Mouse (Mus musculus): Measurements from ENCODE around the gene Retsat. TPM values are rescaled to one million over a fixed set of nuclear protein-coding genes. Genes with fewer than 3 reads are reported as not detected.

Gene Retsat
- polyA plus RNA-seq, 1 experiment from 2014 or later: 25.2 TPM

GRCm38 (mm10) chr6:72641218-72641954 lies 43.1 kb downstream of the Retsat start:
- Histone ChIP-seq H3K4me2 (ENCODE audit: low read length) (no peak overlapping the region), H3K9me3 (ENCODE audit: control insufficient read depth, low read length) (no peaks in the 10 kb centered on the region), H3K9ac (ENCODE audit: low read length) (no peak overlapping the region), H3K27ac (replicated peaks in 1 of 2; ENCODE audit: control insufficient read depth in 1 of 2, insufficient read depth in 1 of 2, low read depth in 2 of 2, low read length in 2 of 2) (no peak overlapping the region), H3K36me3 (ENCODE audit: control insufficient read depth, insufficient read depth, low read length) (no peaks in the 10 kb centered on the region), H3K27me3 (ENCODE audit: control insufficient read depth, insufficient read depth, low read length) (no peaks in the 10 kb centered on the region), H3K4me3 (ENCODE audit: control insufficient read depth in 1 of 2, insufficient read depth in 1 of 2, low read depth in 1 of 2, low read length in 2 of 2) (no peak overlapping the region), H3K4me1 (ENCODE audit: control insufficient read depth in 2 of 2, insufficient read depth in 2 of 2, low read length in 2 of 2) (peaks cover 0 to under 1% of the 10 kb centered on the region in 2 experiments; a peak in 1 of 4 replicates)
- ATAC-seq (ENCODE audit: insufficient number of reproducible peaks, insufficient read depth, low FRiP score, low read depth): no peak
- 76% methylated on average over 18 of the region's 18 CpGs for WGBS

GRCm38 (mm10) chr6:72644576-72644975 lies 46.3 kb downstream of the Retsat start:
- Histone ChIP-seq H3K9me3 (ENCODE audit: control insufficient read depth, low read length) (no peaks in the 10 kb centered on the region), H3K9ac (ENCODE audit: low read length) (no peak overlapping the region), H3K27ac (replicated peaks in 1 of 2; ENCODE audit: control insufficient read depth in 1 of 2, insufficient read depth in 1 of 2, low read depth in 2 of 2, low read length in 2 of 2) (no peak overlapping the region), H3K27me3 (ENCODE audit: control insufficient read depth, insufficient read depth, low read length) (no peaks in the 10 kb centered on the region), H3K4me3 (ENCODE audit: control insufficient read depth in 1 of 2, insufficient read depth in 1 of 2, low read depth in 1 of 2, low read length in 2 of 2) (no peak overlapping the region), H3K4me2 (ENCODE audit: low read length) (no peak overlapping the region), H3K4me1 (ENCODE audit: control insufficient read depth in 2 of 2, insufficient read depth in 2 of 2, low read length in 2 of 2) (peaks cover 3 to 7% of the 10 kb centered on the region in 2 experiments; a peak in 3 of 4 replicates), H3K36me3 (ENCODE audit: control insufficient read depth, insufficient read depth, low read length) (peaks cover 8% of the 10 kb centered on the region; the same call in 1 of the 2 replicates)
- ATAC-seq (ENCODE audit: insufficient number of reproducible peaks, insufficient read depth, low FRiP score, low read depth): no peak
- 66% methylated on average over 4 of the region's 4 CpGs for WGBS

GRCm38 (mm10) chr6:72645364-72645763 lies 47.1 kb downstream of the Retsat start:
- H3K27ac ChIP-seq (replicated peaks in 1 of 2; ENCODE audit: control insufficient read depth in 1 of 2, insufficient read depth in 1 of 2, low read depth in 2 of 2, low read length in 2 of 2): no peak overlapping the region
- no peaks in the 10 kb centered on the region for H3K9me3 ChIP-seq (ENCODE audit: control insufficient read depth, low read length)
- no peaks in the 10 kb centered on the region for H3K27me3 ChIP-seq (ENCODE audit: control insufficient read depth, insufficient read depth, low read length)
- H3K36me3 ChIP-seq (ENCODE audit: control insufficient read depth, insufficient read depth, low read length): peaks cover 8% of the 10 kb centered on the region; the same call in 1 of the 2 replicates
- no peak overlapping the region for H3K9ac ChIP-seq (ENCODE audit: low read length)
- no peak overlapping the region for H3K4me3 ChIP-seq (ENCODE audit: control insufficient read depth in 1 of 2, insufficient read depth in 1 of 2, low read depth in 1 of 2, low read length in 2 of 2)
- H3K4me2 ChIP-seq (ENCODE audit: low read length): no peak overlapping the region
- no peak for ATAC-seq (ENCODE audit: insufficient number of reproducible peaks, insufficient read depth, low FRiP score, low read depth)
- peaks cover 3 to 7% of the 10 kb centered on the region in 2 experiments; a peak in 3 of 4 replicates for H3K4me1 ChIP-seq (ENCODE audit: control insufficient read depth in 2 of 2, insufficient read depth in 2 of 2, low read length in 2 of 2)
- 87% methylated on average over 7 of the region's 7 CpGs for WGBS

GRCm38 (mm10) chr6:72647383-72647820 lies 49.1 kb downstream of the Retsat start:
- peak overlapping the region in 1 of 2 experiments; percentile 31; a peak in 1 of 4 replicates for H3K27ac ChIP-seq (replicated peaks in 1 of 2; ENCODE audit: control insufficient read depth in 1 of 2, insufficient read depth in 1 of 2, low read depth in 2 of 2, low read length in 2 of 2)
- peaks cover 3 to 7% of the 10 kb centered on the region in 2 experiments; a peak in 3 of 4 replicates for H3K4me1 ChIP-seq (ENCODE audit: control insufficient read depth in 2 of 2, insufficient read depth in 2 of 2, low read length in 2 of 2)
- WGBS: 22% methylated on average over 10 of the region's 10 CpGs
- H3K9ac ChIP-seq (ENCODE audit: low read length): no peak overlapping the region
- no peak overlapping the region for H3K4me3 ChIP-seq (ENCODE audit: control insufficient read depth in 1 of 2, insufficient read depth in 1 of 2, low read depth in 1 of 2, low read length in 2 of 2)
- H3K4me2 ChIP-seq (ENCODE audit: low read length): peak overlapping the region; percentile 35
- no peaks in the 10 kb centered on the region for H3K27me3 ChIP-seq (ENCODE audit: control insufficient read depth, insufficient read depth, low read length)
- peak; percentile 76 for ATAC-seq (ENCODE audit: insufficient number of reproducible peaks, insufficient read depth, low FRiP score, low read depth)
- H3K9me3 ChIP-seq (ENCODE audit: control insufficient read depth, low read length): no peaks in the 10 kb centered on the region
- H3K36me3 ChIP-seq (ENCODE audit: control insufficient read depth, insufficient read depth, low read length): peaks cover 8% of the 10 kb centered on the region; the same call in 1 of the 2 replicates

GRCm38 (mm10) chr6:72648002-72648595 lies 49.8 kb downstream of the Retsat start:
- no peaks in the 10 kb centered on the region for H3K27me3 ChIP-seq (ENCODE audit: control insufficient read depth, insufficient read depth, low read length)
- H3K9ac ChIP-seq (ENCODE audit: low read length): no peak overlapping the region
- no peaks in the 10 kb centered on the region for H3K9me3 ChIP-seq (ENCODE audit: control insufficient read depth, low read length)
- H3K4me2 ChIP-seq (ENCODE audit: low read length): peak overlapping the region; percentile 35
- H3K27ac ChIP-seq (replicated peaks in 1 of 2; ENCODE audit: control insufficient read depth in 1 of 2, insufficient read depth in 1 of 2, low read depth in 2 of 2, low read length in 2 of 2): peak overlapping the region in 1 of 2 experiments; percentile 31; a peak in 1 of 4 replicates
- ATAC-seq (ENCODE audit: insufficient number of reproducible peaks, insufficient read depth, low FRiP score, low read depth): no peak
- peaks cover 3 to 7% of the 10 kb centered on the region in 2 experiments; a peak in 3 of 4 replicates for H3K4me1 ChIP-seq (ENCODE audit: control insufficient read depth in 2 of 2, insufficient read depth in 2 of 2, low read length in 2 of 2)
- WGBS: 66% methylated on average over 12 of the region's 12 CpGs
- H3K4me3 ChIP-seq (ENCODE audit: control insufficient read depth in 1 of 2, insufficient read depth in 1 of 2, low read depth in 1 of 2, low read length in 2 of 2): no peak overlapping the region
- peaks cover 8% of the 10 kb centered on the region; the same call in 1 of the 2 replicates for H3K36me3 ChIP-seq (ENCODE audit: control insufficient read depth, insufficient read depth, low read length)

- Histone ChIP-seq H3K4me2 (ENCODE audit: low read length) (no peak overlapping the region), H3K36me3 (ENCODE audit: control insufficient read depth, insufficient read depth, low read length) (peaks cover 8% of the 10 kb centered on the region; the same call in 1 of the 2 replicates), H3K9ac (ENCODE audit: low read length) (no peak overlapping the region), H3K4me1 (ENCODE audit: control insufficient read depth in 2 of 2, insufficient read depth in 2 of 2, low read length in 2 of 2) (peaks cover 5 to 15% of the 10 kb centered on the region in 2 experiments; a peak in 3 of 4 replicates), H3K27ac (replicated peaks in 1 of 2; ENCODE audit: control insufficient read depth in 1 of 2, insufficient read depth in 1 of 2, low read depth in 2 of 2, low read length in 2 of 2) (no peak overlapping the region), H3K9me3 (ENCODE audit: control insufficient read depth, low read length) (no peaks in the 10 kb centered on the region), H3K27me3 (ENCODE audit: control insufficient read depth, insufficient read depth, low read length) (no peaks in the 10 kb centered on the region), H3K4me3 (ENCODE audit: control insufficient read depth in 1 of 2, insufficient read depth in 1 of 2, low read depth in 1 of 2, low read length in 2 of 2) (no peak overlapping the region)
- WGBS: 82% methylated on average over 10 of the region's 10 CpGs
- ATAC-seq (ENCODE audit: insufficient number of reproducible peaks, insufficient read depth, low FRiP score, low read depth): no peak
These were observed 52.1 kb downstream of the Retsat start for GRCm38 (mm10) chr6:72650338-72650851.

- Histone ChIP-seq H3K9me3 (ENCODE audit: control insufficient read depth, low read length) (no peaks in the 10 kb centered on the region), H3K27ac (replicated peaks in 1 of 2; ENCODE audit: control insufficient read depth in 1 of 2, insufficient read depth in 1 of 2, low read depth in 2 of 2, low read length in 2 of 2) (no peak overlapping the region), H3K36me3 (ENCODE audit: control insufficient read depth, insufficient read depth, low read length) (0 out of 2 replicates have a peak, but pooled peaks cover 3% of the 10 kb centered on the region), H3K4me2 (ENCODE audit: low read length) (no peak overlapping the region), H3K4me3 (ENCODE audit: control insufficient read depth in 1 of 2, insufficient read depth in 1 of 2, low read depth in 1 of 2, low read length in 2 of 2) (no peak overlapping the region), H3K9ac (ENCODE audit: low read length) (no peak overlapping the region), H3K4me1 (ENCODE audit: control insufficient read depth in 2 of 2, insufficient read depth in 2 of 2, low read length in 2 of 2) (peaks cover 10 to 16% of the 10 kb centered on the region in 2 experiments), H3K27me3 (ENCODE audit: control insufficient read depth, insufficient read depth, low read length) (no peaks in the 10 kb centered on the region)
- no peak for ATAC-seq (ENCODE audit: insufficient number of reproducible peaks, insufficient read depth, low FRiP score, low read depth)
- WGBS: 71% methylated on average over 7 of the region's 7 CpGs
These were observed 55.1 kb downstream of the Retsat start for GRCm38 (mm10) chr6:72653419-72653818.

All from heart, embryonic 14.5 days (tissue).